Mouse (Mus musculus) liver, adult 2 months (tissue): ENCODE measurements around the gene Pithd1. TPM values are rescaled to one million over a fixed set of nuclear protein-coding genes. Genes with fewer than 3 reads are reported as not detected.

Experiments used
- DNase-seq: peaks from one replicate; pipeline ENCODE4 v3.0.0-alpha.2; 2011; ENCODE audit warnings: low read depth, low spot score; ENCODE audit errors: extremely low read depth
- H3K27ac ChIP-seq: fragments of 200-500 bp; replicated peaks from 2 replicates; pipeline ENCODE4 v1.5.1; 2012; ENCODE audit warnings: low read depth, mild to moderate bottlenecking, control low read depth, inconsistent platforms, low read length; ENCODE audit not compliant: insufficient read depth
- H3K27me3 ChIP-seq: fragments of 200-500 bp; 2 replicates; pipeline ENCODE4 v1.6.1; 2012; ENCODE audit warnings: mild to moderate bottlenecking, moderate library complexity, low read length, inconsistent platforms; ENCODE audit not compliant: control insufficient read depth, insufficient read depth
- H3K36me3 ChIP-seq: fragments of 200-500 bp; 2 replicates; pipeline ENCODE4 v1.6.1; 2012; ENCODE audit warnings: low read length, inconsistent platforms; ENCODE audit not compliant: control insufficient read depth, insufficient read depth
- H3K4me1 ChIP-seq: fragments of 200-500 bp; 2 replicates; pipeline ENCODE4 v1.6.1; 2011; ENCODE audit warnings: low read length; ENCODE audit not compliant: control insufficient read depth, insufficient read depth
- H3K4me3 ChIP-seq: fragments of 200-500 bp; 2 replicates; pipeline ENCODE4 v1.5.1; 2011; ENCODE audit warnings: low read depth, mild to moderate bottlenecking, control low read depth, low read length, moderate library complexity; ENCODE audit not compliant: insufficient read depth
- H3K79me2 ChIP-seq: fragments of 200-500 bp; 2 replicates; pipeline ENCODE4 v1.6.1; 2012; ENCODE audit warnings: inconsistent platforms, mild to moderate bottlenecking, low read length, moderate library complexity; ENCODE audit not compliant: control insufficient read depth, insufficient read depth
- H3K9ac ChIP-seq: fragments of 200-500 bp; 2 replicates; pipeline ENCODE4 v1.6.1; 2012; ENCODE audit warnings: low read depth, mild to moderate bottlenecking, control low read depth, inconsistent platforms, low read length
- CTCF ChIP-seq: fragments of 200-500 bp; IDR thresholded peaks from 2 replicates; pipeline ENCODE4 v1.5.1; 2011; ENCODE audit warnings: low read depth, low read length, control low read depth
- POLR2A ChIP-seq: fragments of 200-500 bp; IDR thresholded peaks from 2 replicates; pipeline ENCODE4 v1.6.1; 2011; ENCODE audit warnings: low read length, control low read depth; ENCODE audit not compliant: insufficient read depth; ENCODE audit errors: extremely low read depth
- WGBS: fragments of 180-500 bp; shearing (Covaris S2); methylation state at CpG from one replicate; pipeline ENCODE4 v1.1.7; 2018; 5-methylcytosine and 5-hydroxymethylcytosine counted together
- polyA plus RNA-seq: library from polyadenylated mRNA; depleted of rRNA; stranded (reverse); fragments of >200 nt; gene quantifications from 2 replicates; pipeline ENCODE4 v1.2.3, GENCODE M21; 2012
- total RNA-seq: library from RNA; depleted of rRNA; stranded (reverse); fragments of >200 nt; gene quantifications from 2 replicates; pipeline ENCODE4 v1.2.3, GENCODE M21; 2014

Pithd1 gene
- total and polyA plus RNA-seq, 2 experiments, result 21.0 to 28.8 TPM

GRCm38 (mm10) chr4:135967086-135967760 is 19.8 kb downstream of the Pithd1 start:
- no peak for TF ChIP-seq POLR2A
- TF ChIP-seq CTCF, result no peak
- peaks cover 7% of the 10 kb centered on the region for H3K79me2 ChIP-seq
- no peak overlapping the region for H3K4me3 ChIP-seq
- H3K27ac ChIP-seq, result no peak overlapping the region
- H3K27me3 ChIP-seq, result no peaks in the 10 kb centered on the region
- H3K9ac ChIP-seq, result no peak overlapping the region
- peaks cover 10% of the 10 kb centered on the region for H3K4me1 ChIP-seq
- WGBS, result 89% methylated on average over 18 of the region's 18 CpGs
- no peak for DNase-seq
- H3K36me3 ChIP-seq, result no peaks in the 10 kb centered on the region; the same call in 1 of the 2 replicates

GRCm38 (mm10) chr4:135966283-135966682 is 20.8 kb downstream of the Pithd1 start:
- H3K4me1 ChIP-seq, result peaks cover 5% of the 10 kb centered on the region
- H3K36me3 ChIP-seq, result peaks cover 4% of the 10 kb centered on the region; the same call in 1 of the 2 replicates
- no peak for TF ChIP-seq CTCF
- no peak for TF ChIP-seq POLR2A
- no peak overlapping the region for H3K4me3 ChIP-seq
- 94% methylated on average over 16 of the region's 16 CpGs for WGBS
- no peaks in the 10 kb centered on the region for H3K27me3 ChIP-seq
- DNase-seq, result no peak
- no peak overlapping the region for H3K9ac ChIP-seq
- no peaks in the 10 kb centered on the region for H3K79me2 ChIP-seq
- H3K27ac ChIP-seq, result no peak overlapping the region

- Histone ChIP-seq H3K36me3 (peaks cover 4% of the 10 kb centered on the region; the same call in 1 of the 2 replicates), H3K79me2 (no peaks in the 10 kb centered on the region), H3K27me3 (no peaks in the 10 kb centered on the region), H3K4me1 (peaks cover 4% of the 10 kb centered on the region), H3K4me3 (no peak overlapping the region), H3K27ac (peak overlapping the region; percentile 79), H3K9ac (no peak overlapping the region; the same call in 1 of the 2 replicates)
- WGBS, result 86% methylated on average over 9 of the region's 9 CpGs
- TF ChIP-seq CTCF, result no peak
- no peak for TF ChIP-seq POLR2A
- DNase-seq, result no peak
Observed at GRCm38 (mm10) chr4:135965113-135965512, 22.0 kb downstream of the Pithd1 start.

GRCm38 (mm10) chr4:135964426-135964825 is 22.6 kb downstream of the Pithd1 start:
- Histone ChIP-seq H3K9ac (peak overlapping the region; percentile 73), H3K36me3 (peaks cover 4% of the 10 kb centered on the region; the same call in 1 of the 2 replicates), H3K27ac (peak overlapping the region; percentile 79), H3K4me3 (peak overlapping the region; percentile 74), H3K4me1 (peaks cover 8% of the 10 kb centered on the region), H3K27me3 (no peaks in the 10 kb centered on the region), H3K79me2 (no peaks in the 10 kb centered on the region)
- WGBS, result under 1% methylated on average over 12 of the region's 12 CpGs
- peak; percentile 94 for DNase-seq
- no peak for TF ChIP-seq CTCF
- peak; percentile 64 for TF ChIP-seq POLR2A

- peak within 1 kb of the TSS; percentile 74 for H3K4me3 ChIP-seq
- H3K9ac ChIP-seq, result peak within 1 kb of the TSS; percentile 89
- peaks cover 16% of the 10 kb centered on the region for H3K4me1 ChIP-seq
- H3K27me3 ChIP-seq, result no peaks in the 10 kb centered on the region
- TF ChIP-seq CTCF (no peak), POLR2A (peak; percentile 90)
- DNase-seq, result peak; percentile 89
- H3K27ac ChIP-seq, result peak within 1 kb of the TSS; percentile 97
- H3K36me3 ChIP-seq, result peaks cover 4% of the 10 kb centered on the region; the same call in 1 of the 2 replicates
- WGBS, result under 1% methylated on average over 47 of the region's 56 CpGs
- H3K79me2 ChIP-seq, result no peaks in the 10 kb centered on the region
Observed at GRCm38 (mm10) chr4:135963457-135964193, 23.4 kb downstream of the Pithd1 start, which contains the start of gene Gale. Gene Gale, plus strand, starts transcription at chr4:135963727.
